Mouse (Mus musculus): Measurements from ENCODE around the gene 5031439G07Rik. TPM values are rescaled to one million over a fixed set of nuclear protein-coding genes. Genes with fewer than 3 reads are reported as not detected.
"Not testable (repeated sequence)": the region's sequence is repeated elsewhere in the genome, so short reads cannot be mapped to it uniquely, and the experiment has no call there.

The 5031439G07Rik gene
- 17.1 and 23.2 TPM in 2 replicates for polyA plus RNA-seq (2012; rRNA removed)

- no peak for TF ChIP-seq CTCF (IDR thresholded peaks at IDR 0.05; ENCODE audit: insufficient read depth, low read length)
- TF ChIP-seq POLR2A (IDR thresholded peaks at IDR 0.05; ENCODE audit: borderline replicate concordance, extremely low read depth, low read depth, low read length), result peak; percentile 56; the same call in 1 of the 2 replicates
- peak; percentile 84 for DNase-seq
- 2% methylated on average over 51 of the region's 59 CpGs for WGBS
These were observed at the start of gene 5031439G07Rik for GRCm38 (mm10) chr15:84987874-84988825. TSS of gene 5031439G07Rik (minus strand) at chr15:84988551.

DNA sequence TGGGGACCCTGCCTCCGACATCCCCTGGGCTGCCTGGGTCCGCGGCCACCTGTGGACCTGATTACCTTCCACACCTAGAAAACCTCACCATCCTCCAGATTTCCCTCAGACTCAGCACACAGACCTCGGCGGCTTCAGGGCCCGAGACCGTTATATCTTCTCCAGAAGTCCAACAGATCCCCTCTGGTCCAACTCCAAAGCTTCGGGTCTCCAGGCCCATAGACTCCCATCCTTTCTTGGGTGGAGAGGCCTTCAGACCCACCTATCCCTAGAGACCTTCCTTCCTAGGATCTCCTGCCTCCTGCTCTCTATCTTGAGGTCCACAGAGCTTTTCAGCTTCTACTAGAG lies 49.0 kb upstream of the 5031439G07Rik start:
- DNase-seq, result no peak
- 1% methylated on average over 8 of the region's 8 CpGs for WGBS
- Histone ChIP-seq H3K4me3 (replicated peaks; ENCODE audit: extremely low read depth, low read depth, low read length) (peak overlapping the region; percentile 84), H3K4me1 (ENCODE audit: control insufficient read depth, insufficient read depth, low read length) (peaks cover 4% of the 10 kb centered on the region)
- TF ChIP-seq POLR2A (IDR thresholded peaks at IDR 0.05; ENCODE audit: borderline replicate concordance, extremely low read depth, low read depth, low read length) (no peak), CTCF (IDR thresholded peaks at IDR 0.05; ENCODE audit: insufficient read depth, low read length) (no peak)

More at GRCm38 (mm10) chr15:84987874-84988825, at the start of gene 5031439G07Rik:
- Histone ChIP-seq H3K4me1 (ENCODE audit: control insufficient read depth, insufficient read depth, low read length) (no peaks in the 10 kb centered on the region), H3K4me3 (replicated peaks; ENCODE audit: extremely low read depth, low read depth, low read length) (peak within 1 kb of the TSS; percentile 88)

DNA sequence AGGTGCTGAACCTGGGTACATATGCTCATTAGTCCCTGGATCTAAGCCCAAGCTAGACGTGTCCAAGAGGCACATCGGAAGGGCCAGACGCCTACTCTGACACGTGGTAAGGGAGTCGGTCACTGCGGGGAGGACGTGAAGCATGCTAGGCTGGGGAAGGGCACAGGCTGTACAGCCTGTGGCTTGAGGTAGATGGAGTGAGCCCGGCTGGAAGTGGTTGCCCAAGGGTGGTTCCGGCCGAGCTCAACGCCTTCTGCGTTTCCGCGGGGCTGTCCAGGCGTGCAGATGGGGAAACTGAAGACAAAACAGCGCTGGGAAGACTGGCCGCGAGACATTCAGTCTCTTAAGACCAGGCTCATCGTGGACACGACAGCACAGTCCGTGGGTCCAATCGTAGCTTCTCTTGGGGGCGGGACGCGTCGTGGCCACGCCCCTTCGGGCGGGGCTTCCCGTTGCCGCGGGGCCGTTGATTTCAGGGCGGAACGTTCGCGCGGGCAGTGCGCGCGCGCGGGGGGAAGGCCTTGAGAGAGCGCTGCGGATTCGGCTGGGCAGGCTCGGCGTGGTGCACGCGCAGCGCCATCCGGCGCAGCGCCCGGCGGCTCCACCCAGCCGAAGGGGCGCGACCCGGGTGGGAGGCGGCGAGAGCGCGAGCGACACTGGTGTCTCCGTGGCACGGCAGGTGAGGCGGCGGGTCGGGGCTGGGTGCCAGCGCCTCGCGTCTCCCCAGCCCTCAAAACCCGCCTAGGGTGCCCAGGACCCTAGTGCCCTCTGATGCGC lies 48.4 kb upstream of the 5031439G07Rik start:
- peak overlapping the region; percentile 84 for H3K4me3 ChIP-seq (replicated peaks; ENCODE audit: extremely low read depth, low read depth, low read length)
- under 1% methylated on average over 69 of the region's 75 CpGs for WGBS
- peak; percentile 98 for DNase-seq
- no peak for TF ChIP-seq CTCF (IDR thresholded peaks at IDR 0.05; ENCODE audit: insufficient read depth, low read length)
- peak; percentile 46; the same call in 1 of the 2 replicates for TF ChIP-seq POLR2A (IDR thresholded peaks at IDR 0.05; ENCODE audit: borderline replicate concordance, extremely low read depth, low read depth, low read length)
- peaks cover 2% of the 10 kb centered on the region for H3K4me1 ChIP-seq (ENCODE audit: control insufficient read depth, insufficient read depth, low read length)

GRCm38 (mm10) chr15:85033916-85034315 lies 45.6 kb upstream of the 5031439G07Rik start:
- WGBS, result 44% methylated on average over 7 of the region's 7 CpGs
- not testable (repeated sequence) for H3K4me1 ChIP-seq (ENCODE audit: control insufficient read depth, insufficient read depth, low read length); H3K4me3 ChIP-seq (replicated peaks; ENCODE audit: extremely low read depth, low read depth, low read length); DNase-seq

DNA sequence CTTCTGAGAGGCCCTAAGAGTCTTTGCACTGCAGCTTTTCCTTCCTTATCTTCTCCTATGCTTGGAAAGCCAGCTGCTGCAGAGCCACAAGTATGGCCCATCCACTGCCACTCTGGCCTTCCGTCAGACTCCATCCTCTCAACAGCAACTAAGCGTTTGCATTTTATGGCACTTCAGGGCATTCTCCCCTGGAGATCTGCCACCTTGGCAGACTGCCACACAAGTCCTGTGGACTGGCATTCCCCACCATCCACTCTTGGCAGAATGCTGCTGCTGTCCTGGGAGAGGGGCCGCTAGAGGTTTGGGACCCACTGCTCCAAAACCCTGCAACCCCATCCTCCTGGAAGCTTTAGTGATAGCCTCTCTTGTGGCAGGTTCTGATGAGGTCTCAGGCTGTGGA lies 43.5 kb upstream of the 5031439G07Rik start:
- TF ChIP-seq POLR2A (IDR thresholded peaks at IDR 0.05; ENCODE audit: borderline replicate concordance, extremely low read depth, low read depth, low read length), result no peak
- no peak for TF ChIP-seq CTCF (IDR thresholded peaks at IDR 0.05; ENCODE audit: insufficient read depth, low read length)
- Histone ChIP-seq H3K4me1 (ENCODE audit: control insufficient read depth, insufficient read depth, low read length) (no peaks in the 10 kb centered on the region; the same call in 1 of the 2 replicates), H3K4me3 (replicated peaks; ENCODE audit: extremely low read depth, low read depth, low read length) (no peak overlapping the region)
- DNase-seq, result no peak
- 54% methylated on average over 3 of the region's 3 CpGs for WGBS

DNA sequence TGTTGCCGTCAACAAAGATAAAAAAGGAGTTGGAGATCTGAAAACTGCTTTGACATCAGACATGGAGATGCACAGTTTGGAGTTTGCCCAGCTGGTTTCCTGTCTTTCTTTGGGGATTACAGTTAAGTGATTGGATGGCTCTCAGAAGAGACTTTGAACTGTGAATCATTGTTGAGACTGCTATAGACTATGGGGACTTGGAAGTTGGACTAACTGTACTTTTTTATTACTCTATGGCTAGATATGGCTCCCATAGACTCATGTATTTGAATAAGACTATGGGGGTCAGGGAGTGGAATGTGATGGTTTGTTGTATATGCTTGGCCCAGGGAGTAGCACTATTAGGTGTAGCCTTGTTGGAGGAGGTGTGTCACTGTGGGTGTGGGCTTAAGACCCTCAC lies 42.3 kb upstream of the 5031439G07Rik start:
- not testable (repeated sequence) for H3K4me3 ChIP-seq (replicated peaks; ENCODE audit: extremely low read depth, low read depth, low read length); H3K4me1 ChIP-seq (ENCODE audit: control insufficient read depth, insufficient read depth, low read length); DNase-seq
- WGBS, result 33% methylated on average over 1 of the region's 1 CpGs

DNA sequence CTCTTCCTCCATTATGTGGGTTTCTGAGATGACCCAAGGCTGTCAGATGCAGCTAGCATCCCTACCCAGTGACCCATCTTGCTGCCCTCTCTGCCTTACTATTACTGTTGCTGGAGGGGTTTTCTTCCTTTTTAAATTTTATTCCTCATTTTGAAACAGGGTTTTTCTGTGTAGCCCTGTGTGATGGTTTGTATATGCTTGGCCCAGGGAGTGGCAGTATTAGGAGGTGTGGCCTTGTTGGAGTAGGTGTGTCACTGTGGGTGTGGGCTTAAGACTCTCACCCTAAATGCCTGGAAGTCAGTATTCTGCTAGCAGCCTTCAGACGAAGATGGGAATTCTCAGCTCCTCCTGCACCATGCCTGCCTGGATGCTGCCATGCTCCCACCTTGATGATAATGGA lies 40.3 kb upstream of the 5031439G07Rik start, which contains the start of gene Fam118a:
Gene Fam118a (plus strand): TSS at position 301 of the 400 bp plus-strand sequence.
- not testable (repeated sequence) for H3K4me1 ChIP-seq (ENCODE audit: control insufficient read depth, insufficient read depth, low read length); H3K4me3 ChIP-seq (replicated peaks; ENCODE audit: extremely low read depth, low read depth, low read length); DNase-seq
- 34% methylated on average over 1 of the region's 1 CpGs for WGBS

GRCm38 (mm10) chr15:85027740-85028139 lies 39.4 kb upstream of the 5031439G07Rik start:
- Histone ChIP-seq H3K4me3 (replicated peaks; ENCODE audit: extremely low read depth, low read depth, low read length) (no peak overlapping the region), H3K4me1 (ENCODE audit: control insufficient read depth, insufficient read depth, low read length) (no peaks in the 10 kb centered on the region)
- TF ChIP-seq POLR2A (IDR thresholded peaks at IDR 0.05; ENCODE audit: borderline replicate concordance, extremely low read depth, low read depth, low read length) (no peak), CTCF (IDR thresholded peaks at IDR 0.05; ENCODE audit: insufficient read depth, low read length) (no peak)
- DNase-seq, result no peak
- 59% methylated on average over 4 of the region's 4 CpGs for WGBS

DNA sequence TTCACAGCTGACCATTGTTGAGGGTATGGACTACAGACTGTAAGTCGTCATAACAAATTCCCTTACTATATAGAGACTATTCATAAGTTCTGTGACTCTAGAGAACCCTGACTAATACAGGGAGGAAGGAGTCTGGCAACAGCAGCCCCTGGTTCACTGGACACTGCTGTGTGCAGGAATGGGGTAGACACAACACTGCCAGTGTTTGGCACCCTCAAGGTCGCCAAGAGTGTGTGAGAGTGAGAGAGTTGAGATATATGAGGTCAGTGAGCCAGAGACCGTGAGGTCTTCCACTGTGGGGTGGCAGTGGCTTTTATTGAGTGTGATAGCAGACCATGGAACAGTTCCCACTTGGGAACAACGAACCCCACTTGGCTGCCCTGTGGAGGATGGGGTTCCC lies 37.8 kb upstream of the 5031439G07Rik start:
- H3K4me1 ChIP-seq (ENCODE audit: control insufficient read depth, insufficient read depth, low read length), result no peaks in the 10 kb centered on the region
- DNase-seq, result no peak
- WGBS, result 70% methylated on average over 4 of the region's 4 CpGs
- TF ChIP-seq CTCF (IDR thresholded peaks at IDR 0.05; ENCODE audit: insufficient read depth, low read length) (no peak), POLR2A (IDR thresholded peaks at IDR 0.05; ENCODE audit: borderline replicate concordance, extremely low read depth, low read depth, low read length) (no peak)
- H3K4me3 ChIP-seq (replicated peaks; ENCODE audit: extremely low read depth, low read depth, low read length), result no peak overlapping the region

DNA sequence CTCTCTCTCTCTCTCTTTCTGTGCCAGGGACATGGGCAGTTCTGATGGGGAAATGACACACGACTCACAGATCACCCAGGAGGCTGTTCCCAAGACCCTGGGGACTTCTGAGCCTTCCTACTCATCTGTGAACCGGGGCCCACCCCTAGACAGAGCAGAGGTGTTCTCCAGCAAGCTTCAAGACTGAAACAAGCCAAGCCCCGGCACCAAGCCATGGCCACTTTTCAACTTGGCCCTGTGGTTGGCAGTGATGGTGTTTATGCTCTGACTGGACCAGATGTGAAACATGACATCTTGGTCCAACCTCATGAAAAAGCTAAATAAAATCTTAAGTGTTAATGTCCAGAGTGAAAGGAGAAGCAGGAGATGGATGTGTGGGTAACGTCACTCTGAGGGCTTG lies 33.9 kb upstream of the 5031439G07Rik start:
- TF ChIP-seq POLR2A (IDR thresholded peaks at IDR 0.05; ENCODE audit: borderline replicate concordance, extremely low read depth, low read depth, low read length), result no peak
- TF ChIP-seq CTCF (IDR thresholded peaks at IDR 0.05; ENCODE audit: insufficient read depth, low read length), result no peak
- H3K4me1 ChIP-seq (ENCODE audit: control insufficient read depth, insufficient read depth, low read length), result no peaks in the 10 kb centered on the region
- DNase-seq, result no peak
- WGBS, result 52% methylated on average over 4 of the region's 4 CpGs
- H3K4me3 ChIP-seq (replicated peaks; ENCODE audit: extremely low read depth, low read depth, low read length), result no peak overlapping the region

Data from lung, adult 2 months (tissue).